Mouse (Mus musculus) neutrophil, adult 5-6 weeks (primary cell): Measurements from ENCODE around the gene Atp1b1. TPM values are rescaled to one million over a fixed set of nuclear protein-coding genes. Genes with fewer than 3 reads are reported as not detected.

ENCODE experiments used
- ATAC-seq: fragments of 151-379, 151-347 bp; 2 replicates; pipeline ENCODE4 v1.8.0; 2017; ENCODE audit warnings: mild to moderate bottlenecking, moderate TSS enrichment; ENCODE audit not compliant: insufficient number of reproducible peaks, poor library complexity, low FRiP score, severe bottlenecking; ENCODE audit errors: extremely low read depth
- total RNA-seq: library from RNA; stranded (forward); fragments of 200-1000 nt; gene quantifications from 2 replicates; pipeline ENCODE4 v1.2.3, GENCODE M21; 2017

Atp1b1 gene
- total RNA-seq = 14.7 and 16.5 TPM in 2 replicates

GRCm38 (mm10) chr1:164458245-164458613, at the start of gene Atp1b1:
Gene Atp1b1 (minus strand): TSS chr1:164458355.
- peak; percentile 72 for ATAC-seq

DNA sequence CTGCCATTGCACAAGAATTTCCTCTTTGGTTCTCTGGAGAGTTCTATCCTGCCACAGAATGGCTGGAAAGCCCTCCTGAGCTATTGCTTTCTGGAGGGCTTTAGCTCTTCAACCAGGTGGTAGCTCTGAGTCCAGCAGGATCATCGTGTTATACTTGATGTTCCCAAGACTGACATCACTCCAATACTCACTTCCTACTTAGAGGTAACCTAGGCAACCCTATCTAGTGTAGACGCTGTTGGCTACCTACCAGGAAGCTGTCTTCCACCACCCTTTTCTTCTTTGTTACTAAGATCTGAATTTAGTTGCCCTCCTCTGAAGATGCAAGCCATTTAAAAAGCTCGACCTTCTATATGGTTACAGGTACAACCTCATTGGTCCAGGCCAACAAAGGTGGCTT, 46.9 kb upstream of the Atp1b1 start:
- no peak for ATAC-seq

DNA sequence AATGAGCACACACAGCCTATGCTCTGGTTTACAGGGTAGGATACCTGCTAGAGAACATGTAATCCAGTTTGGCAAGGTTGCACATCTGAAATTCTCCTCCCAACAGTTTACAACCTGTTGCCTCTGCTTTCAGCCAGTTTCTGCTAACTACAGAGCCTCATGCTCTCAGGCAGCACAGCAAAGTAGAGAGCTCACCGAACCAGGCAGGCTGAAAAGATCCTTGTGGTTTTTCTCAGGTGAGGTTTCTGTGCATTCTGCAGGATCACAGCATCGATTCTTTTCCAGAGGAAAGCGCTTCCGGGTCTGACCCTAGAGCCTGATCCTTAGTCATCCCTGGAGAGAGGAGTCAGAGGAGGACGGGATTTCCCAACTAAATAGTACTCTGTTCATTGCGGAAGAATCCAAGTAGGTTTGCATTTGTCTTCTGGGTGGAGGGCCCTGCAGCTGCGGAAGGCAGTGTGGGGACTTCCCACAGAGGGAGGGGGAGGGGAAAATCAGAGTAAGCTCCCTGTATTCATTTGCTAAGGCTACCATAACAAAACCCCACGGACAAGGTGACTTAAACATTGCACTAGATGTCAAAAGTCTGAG, 45.1 kb upstream of the Atp1b1 start:
- peak; percentile 56; the same call in 1 of the 2 replicates for ATAC-seq

DNA sequence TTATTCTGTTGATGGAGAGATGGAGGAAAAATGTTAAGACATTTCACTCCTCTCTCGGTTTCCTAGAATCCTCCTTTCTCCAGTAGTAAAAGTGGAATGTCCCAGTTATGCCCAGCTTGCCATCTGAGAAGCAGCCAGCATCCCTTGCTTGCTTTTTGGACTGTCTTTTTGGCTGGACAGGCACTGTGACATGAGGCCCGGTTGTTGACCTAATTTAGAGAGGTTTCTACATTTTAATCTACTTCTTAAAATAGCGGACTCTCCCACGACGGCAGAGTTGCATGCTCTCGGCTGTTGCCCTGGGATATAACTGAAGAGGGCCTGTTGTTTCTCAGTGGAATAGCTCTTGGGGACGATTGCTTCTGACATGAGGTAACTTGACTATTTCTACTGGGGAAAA, 44.1 kb upstream of the Atp1b1 start:
- no peak for ATAC-seq

- ATAC-seq = peak; percentile 39; the same call in 1 of the 2 replicates
These were observed 36.8 kb upstream of the Atp1b1 start for GRCm38 (mm10) chr1:164494741-164495512.

DNA sequence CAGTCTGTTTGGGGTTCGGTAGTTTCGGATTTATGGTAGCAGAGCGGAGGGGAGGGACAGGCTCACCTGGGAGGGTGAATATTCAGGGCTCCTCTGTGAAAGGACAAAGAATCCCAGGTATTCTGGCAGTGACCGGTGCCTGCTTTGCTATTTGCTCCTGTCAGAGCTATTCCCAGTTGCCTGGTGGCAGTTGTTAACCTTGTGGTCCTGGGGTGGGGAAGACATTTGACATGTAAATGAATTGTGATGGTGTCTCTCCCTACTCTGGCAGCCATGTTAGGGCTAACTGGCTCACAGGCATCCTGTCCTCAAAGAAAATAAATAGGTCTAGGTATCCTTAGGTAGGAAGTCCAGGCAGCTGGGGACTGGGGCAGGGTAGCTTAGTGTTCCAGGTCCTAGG, 36.1 kb upstream of the Atp1b1 start:
- no peak for ATAC-seq

GRCm38 (mm10) chr1:164493042-164493705, 35.0 kb upstream of the Atp1b1 start:
- ATAC-seq = no peak

- ATAC-seq = no peak
These were observed 34.3 kb upstream of the Atp1b1 start for GRCm38 (mm10) chr1:164492476-164492875.

- ATAC-seq = no peak
These were observed 31.9 kb upstream of the Atp1b1 start for GRCm38 (mm10) chr1:164489961-164490594.

DNA sequence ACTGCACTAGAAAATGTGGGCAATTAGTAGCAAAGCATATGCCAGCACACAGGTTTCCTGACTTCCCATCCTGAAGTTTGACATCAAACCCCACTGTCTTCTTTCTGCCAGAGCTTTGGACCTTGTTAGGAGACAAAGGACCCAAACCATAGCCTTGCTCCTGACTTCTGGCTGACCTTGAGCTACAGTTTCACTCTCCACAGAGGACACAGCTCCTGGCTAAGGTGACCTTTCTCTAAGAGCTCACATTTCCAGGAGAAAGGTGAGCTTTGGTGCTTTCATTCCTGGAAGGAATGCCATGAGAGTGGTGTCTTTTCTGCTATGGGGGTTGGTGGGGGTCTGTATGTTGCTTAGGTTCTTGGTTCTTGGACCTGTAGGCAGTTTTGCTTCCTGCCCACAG, 25.6 kb upstream of the Atp1b1 start:
- no peak for ATAC-seq

GRCm38 (mm10) chr1:164482833-164483232, 24.7 kb upstream of the Atp1b1 start:
- ATAC-seq = no peak

GRCm38 (mm10) chr1:164481645-164482354, 23.6 kb upstream of the Atp1b1 start:
- no peak for ATAC-seq

DNA sequence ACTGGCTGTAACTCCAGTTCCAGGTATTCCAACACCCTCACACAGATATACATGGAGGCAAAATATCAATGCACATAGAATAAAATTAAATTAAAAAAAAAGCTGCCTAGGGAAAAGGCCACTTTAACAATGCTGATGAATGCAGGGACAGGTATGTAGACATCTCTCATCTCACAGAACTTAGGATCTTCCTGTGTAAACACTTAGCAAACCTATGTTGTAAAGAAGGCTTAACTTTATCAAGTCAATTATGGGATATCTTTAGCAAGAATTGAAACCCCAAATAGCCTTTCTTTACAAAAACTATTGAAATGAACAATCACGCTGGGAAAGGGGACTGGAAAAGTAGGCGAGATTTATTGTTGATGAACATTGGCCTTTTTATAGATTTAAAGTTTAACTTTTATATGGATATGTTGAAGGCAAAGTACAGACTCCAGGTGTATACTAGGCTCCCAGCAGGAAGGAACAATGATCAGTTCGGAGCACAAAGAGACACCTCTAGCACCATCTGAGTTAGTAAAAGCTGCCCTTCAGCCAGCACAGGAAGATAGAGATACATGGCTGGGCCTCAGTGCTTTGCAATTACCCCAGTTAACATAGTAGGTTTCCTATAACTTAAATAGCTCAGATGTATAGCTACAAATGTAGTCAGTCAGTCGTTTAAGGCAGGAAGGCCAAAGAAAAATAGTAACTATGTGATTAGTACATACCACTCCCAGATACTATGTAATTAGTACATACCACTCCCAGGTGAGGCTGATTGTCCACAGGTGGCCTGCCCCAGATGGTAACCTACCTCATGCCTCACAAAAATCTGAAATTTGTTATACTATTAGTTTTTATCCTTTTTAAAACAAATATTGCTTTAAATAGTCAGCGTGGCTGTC, 22.8 kb upstream of the Atp1b1 start:
- ATAC-seq = no peak

DNA sequence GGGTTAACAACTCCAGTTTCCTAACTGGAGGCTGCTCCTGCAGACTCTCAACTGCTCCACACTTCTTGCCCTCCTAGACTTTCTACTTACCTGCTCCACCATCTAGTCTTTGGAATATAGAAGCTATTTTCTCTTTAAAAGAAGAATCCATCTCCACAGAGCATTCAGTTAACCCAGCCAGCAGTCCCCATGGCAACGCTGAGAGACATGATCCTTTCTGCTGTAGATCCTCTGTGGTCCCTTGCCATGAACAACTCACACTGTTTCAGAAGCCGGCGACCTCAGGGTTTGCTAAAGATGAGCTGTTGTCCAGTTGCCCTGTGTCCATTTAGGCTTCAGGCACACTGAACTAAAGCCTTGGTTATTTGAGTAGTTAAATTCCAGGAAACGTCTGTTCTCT, 17.7 kb upstream of the Atp1b1 start:
- ATAC-seq = no peak

DNA sequence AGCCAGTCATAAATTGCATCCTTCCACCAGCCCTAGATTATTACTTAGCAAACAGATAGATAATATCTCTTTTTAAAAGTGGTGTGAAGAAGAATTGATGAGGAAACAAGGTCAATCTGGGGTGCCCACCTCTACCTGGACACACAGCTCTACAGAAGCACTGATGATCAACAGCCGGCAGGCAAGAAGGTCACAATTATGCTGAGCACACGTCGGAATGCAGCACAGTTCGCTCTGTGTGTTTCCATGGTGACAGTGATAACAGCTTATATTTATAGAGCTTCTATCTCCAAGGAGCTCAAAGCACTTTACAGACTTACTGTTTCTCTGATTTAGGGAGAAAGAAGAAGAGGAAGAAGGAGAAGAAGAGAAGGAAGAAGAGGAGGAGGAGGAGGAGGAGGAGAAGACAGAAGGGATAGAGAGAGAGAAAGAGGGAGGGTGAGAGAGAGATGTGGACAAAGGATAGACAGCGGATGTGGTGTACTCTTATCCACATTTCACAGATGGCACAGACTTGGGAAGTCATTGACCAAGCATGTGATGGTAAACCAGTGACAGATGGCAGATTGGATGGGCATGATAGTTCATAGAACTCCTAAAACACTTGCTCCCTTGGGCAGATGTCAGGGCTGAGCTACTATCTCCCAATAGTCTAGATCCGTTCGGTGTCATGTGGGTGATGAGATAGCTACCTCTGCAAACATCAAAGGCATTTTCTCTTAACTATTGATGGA, 16.8 kb upstream of the Atp1b1 start:
- ATAC-seq = no peak

DNA sequence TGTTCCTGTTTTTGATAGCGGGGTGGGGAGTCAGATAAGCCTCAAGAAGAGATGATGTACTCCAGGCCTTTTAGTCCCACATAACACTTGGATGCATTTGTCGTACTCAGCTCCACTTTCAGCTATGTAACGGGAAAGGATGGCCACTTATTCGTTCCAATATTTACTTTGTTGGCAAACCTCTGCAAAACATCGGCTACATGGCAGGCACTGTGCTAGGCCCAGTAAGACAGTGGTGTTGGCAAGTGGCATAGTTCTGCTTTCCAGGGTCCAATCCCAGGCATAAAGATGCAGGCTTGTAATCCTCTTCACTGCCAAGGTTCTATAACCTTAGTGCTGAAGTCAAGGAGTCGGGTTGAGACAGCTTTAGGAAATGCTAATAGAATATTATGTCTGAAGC, 16.2 kb upstream of the Atp1b1 start:
- no peak for ATAC-seq

- ATAC-seq = no peak
These were observed 15.2 kb upstream of the Atp1b1 start for GRCm38 (mm10) chr1:164473398-164473797.

DNA sequence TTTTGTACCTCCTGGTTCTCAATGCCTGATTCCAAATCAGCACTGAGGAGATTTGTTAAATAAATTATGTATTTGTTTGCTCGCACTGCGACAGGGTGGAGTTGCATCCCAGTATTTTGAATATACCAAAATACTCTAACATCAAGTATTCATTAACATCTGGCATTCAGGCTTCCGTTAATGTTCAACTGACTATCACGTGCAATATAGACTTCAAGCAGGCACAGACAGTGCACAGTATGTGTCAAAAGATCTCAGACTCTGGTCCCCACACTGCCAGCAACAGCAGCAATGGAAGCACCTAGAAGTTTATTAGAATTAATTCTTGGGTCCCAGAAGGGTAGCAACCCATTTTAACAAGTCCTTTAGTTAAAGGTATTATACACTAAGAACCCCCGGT, 13.5 kb upstream of the Atp1b1 start:
- ATAC-seq = no peak
